Mouse (Mus musculus) mouse trophoblast stem cell (cell line): ENCODE data around the gene Pspn.

Experiments used
- in situ Hi-C, 2 experiments: fragments of 300-500 bp; cut with MseI, MboI; formaldehyde crosslinking; loops; 2 replicates in 1 of 2; 3 replicates in 1 of 2; pipeline ENCODE4 v1.15.1; 2025

The Pspn gene

DNA sequence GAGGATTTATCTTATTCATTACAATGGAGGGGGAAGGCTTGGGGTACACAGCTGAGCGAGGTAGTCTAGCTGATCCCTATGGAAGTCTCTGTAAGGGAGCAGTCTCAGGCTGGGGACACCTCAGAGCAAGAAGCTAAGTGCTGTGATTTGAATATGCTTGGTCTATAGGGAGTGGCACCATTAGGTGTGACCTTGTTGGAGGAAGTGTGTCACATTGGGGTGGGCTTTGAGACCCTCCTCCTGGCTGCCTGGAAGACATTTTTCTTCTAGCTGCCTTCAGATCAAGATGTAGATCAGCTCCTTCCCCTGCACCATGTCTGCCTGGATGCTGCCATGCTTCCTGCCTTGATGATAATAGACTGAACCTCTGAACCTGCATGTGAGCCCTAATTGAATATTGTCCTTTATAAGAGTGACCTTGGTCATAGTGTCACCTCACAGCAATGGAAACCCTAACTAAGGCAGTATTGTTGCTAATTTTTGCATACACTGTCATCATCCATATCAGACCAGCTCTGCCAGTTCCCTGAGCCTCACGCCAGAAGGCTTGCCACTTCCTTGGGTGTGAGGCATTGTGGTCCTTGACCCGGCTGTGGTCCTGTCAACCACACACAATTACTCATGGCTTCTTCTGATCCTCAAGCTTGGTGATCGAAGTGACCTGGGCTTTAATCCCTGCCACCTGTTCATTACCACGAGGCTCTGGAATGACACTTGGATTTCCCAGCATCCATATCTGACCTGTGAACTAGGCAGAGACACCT, 37.0 kb downstream of the Pspn start:
- in situ Hi-C loops = no loop called here

GRCm38 (mm10) chr17:56961880-56962279, 37.9 kb downstream of the Pspn start:
- in situ Hi-C loops = no loop called here

- in situ Hi-C loops = no loop called here
Observed at GRCm38 (mm10) chr17:56958667-56959066, 41.2 kb downstream of the Pspn start.

- in situ Hi-C loops = no loop called here
Observed at GRCm38 (mm10) chr17:56957763-56958429, 41.9 kb downstream of the Pspn start.

DNA sequence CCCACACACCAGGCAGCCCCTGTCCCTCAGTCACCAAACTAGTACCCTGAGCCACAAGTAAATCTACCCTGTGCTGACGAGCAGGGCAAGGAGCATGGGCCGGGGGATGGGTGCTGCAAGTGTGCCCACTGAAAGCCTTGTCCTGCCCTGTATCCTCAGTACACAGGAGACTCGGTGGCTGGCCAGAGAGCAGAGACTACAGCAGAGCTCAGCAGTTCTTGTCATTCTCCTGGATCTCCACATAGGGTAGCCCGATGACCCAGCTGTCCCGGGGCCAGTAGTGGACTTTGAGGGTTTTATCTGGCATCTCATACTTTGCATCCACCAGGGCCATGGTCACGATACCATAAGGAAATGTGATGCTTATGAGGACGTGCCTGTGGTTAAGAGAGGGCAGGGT, 44.9 kb downstream of the Pspn start:
- in situ Hi-C loops = no loop called here

DNA sequence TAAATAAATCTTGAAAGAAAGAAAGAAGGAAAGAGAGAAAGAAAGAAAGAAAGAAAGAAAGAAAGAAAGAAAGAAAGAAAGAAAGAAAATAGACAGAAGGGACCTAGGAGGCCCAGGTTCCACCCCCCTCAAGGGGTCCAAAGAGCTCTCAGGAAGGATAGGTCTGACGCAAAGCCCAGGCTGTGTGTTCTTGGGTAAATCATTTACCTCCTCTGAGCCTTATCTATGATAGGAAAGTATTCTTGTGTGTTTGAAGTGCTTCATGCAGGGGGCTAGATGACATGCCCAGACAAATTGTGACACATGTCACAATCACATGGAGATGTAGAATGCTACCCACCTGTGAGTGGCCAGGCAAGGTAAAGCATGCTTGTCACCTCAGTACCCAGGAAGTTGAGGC, 47.2 kb downstream of the Pspn start:
- in situ Hi-C loops = no loop called here

GRCm38 (mm10) chr17:56950915-56951314, 48.9 kb downstream of the Pspn start:
- in situ Hi-C loops = no loop called here
